Mouse (Mus musculus): ENCODE measurements at regions not wholly inside any gene's neighbourhood (a gene's known extent, or its start where the extent isn't known, plus 50 kb on each side); places are given as distances from the start of the nearest gene placed in this dataset.

GRCm38 (mm10) chr10:92247449-92247805 is 474.8 kb downstream of the Nedd1 start:
- DNase-seq = no peak
- intact Hi-C loops (cut with DNase I) = no loop called here

- no peak for DNase-seq
- intact Hi-C loops (cut with DNase I) = no loop called here
Observed at GRCm38 (mm10) chr10:92246785-92247448, 475.3 kb downstream of the Nedd1 start.

GRCm38 (mm10) chr10:92242714-92243440 is 479.3 kb downstream of the Nedd1 start:
- intact Hi-C loops (cut with DNase I) = no loop called here
- no peak for DNase-seq

- DNase-seq = no peak
- intact Hi-C loops (cut with DNase I) = no loop called here
Observed at GRCm38 (mm10) chr10:92237881-92238280, 484.3 kb downstream of the Nedd1 start.

GRCm38 (mm10) chr10:92232081-92232480 is 490.1 kb downstream of the Nedd1 start:
- intact Hi-C loops (cut with DNase I) = no loop called here
- DNase-seq = no peak

- no peak for DNase-seq
Observed at GRCm38 (mm10) chr10:92225818-92226217, 496.4 kb downstream of the Nedd1 start.

GRCm38 (mm10) chr10:92225071-92225470 is 497.1 kb downstream of the Nedd1 start:
- DNase-seq = no peak

More at GRCm38 (mm10) chr10:92225818-92226217, 496.4 kb downstream of the Nedd1 start:
- intact Hi-C loops (cut with DNase I) = no loop called here

GRCm38 (mm10) chr10:92219310-92219709 is 502.9 kb downstream of the Nedd1 start:
- DNase-seq = no peak
- intact Hi-C loops (cut with DNase I) = no loop called here

More at GRCm38 (mm10) chr10:92225071-92225470, 497.1 kb downstream of the Nedd1 start:
- intact Hi-C loops (cut with DNase I) = no loop called here

- no peak for DNase-seq
- intact Hi-C loops (cut with DNase I) = no loop called here
Observed at GRCm38 (mm10) chr10:92170856-92171255, 551.4 kb downstream of the Nedd1 start.

GRCm38 (mm10) chr10:92166057-92166456 is 556.2 kb downstream of the Nedd1 start:
- intact Hi-C loops (cut with DNase I) = no loop called here

GRCm38 (mm10) chr10:92164991-92165390 is 557.2 kb downstream of the Nedd1 start:
- intact Hi-C loops (cut with DNase I) = no loop called here
- no peak for DNase-seq

More at GRCm38 (mm10) chr10:92166057-92166456, 556.2 kb downstream of the Nedd1 start:
- DNase-seq = no peak

GRCm38 (mm10) chr10:92164648-92164960 is 557.6 kb downstream of the Nedd1 start:
- intact Hi-C loops (cut with DNase I) = no loop called here
- DNase-seq = no peak

- no peak for DNase-seq
- intact Hi-C loops (cut with DNase I) = no loop called here
Observed at GRCm38 (mm10) chr10:92163851-92164647, 558.2 kb downstream of the Nedd1 start.

- DNase-seq = no peak
- intact Hi-C loops (cut with DNase I) = no loop called here
Observed at GRCm38 (mm10) chr10:92163071-92163504, 559.1 kb downstream of the Nedd1 start.

GRCm38 (mm10) chr10:92162473-92163011 is 559.7 kb downstream of the Nedd1 start:
- DNase-seq = no peak
- intact Hi-C loops (cut with DNase I) = no loop called here

GRCm38 (mm10) chr10:92161501-92161900 is 560.7 kb downstream of the Nedd1 start:
- no peak for DNase-seq
- intact Hi-C loops (cut with DNase I) = no loop called here

- DNase-seq = no peak
- intact Hi-C loops (cut with DNase I) = no loop called here
Observed at GRCm38 (mm10) chr10:92146263-92146662, 576.0 kb downstream of the Nedd1 start.

- no peak for DNase-seq
- intact Hi-C loops (cut with DNase I) = no loop called here
Observed at GRCm38 (mm10) chr10:92135521-92135920, 586.7 kb downstream of the Nedd1 start.

GRCm38 (mm10) chr10:92112790-92113189 is 609.4 kb downstream of the Nedd1 start:
- no peak for DNase-seq
- intact Hi-C loops (cut with DNase I) = no loop called here

GRCm38 (mm10) chr10:92106331-92106730 is 615.9 kb downstream of the Nedd1 start:
- DNase-seq = no peak
- intact Hi-C loops (cut with DNase I) = no loop called here

- intact Hi-C loops (cut with DNase I) = no loop called here
- DNase-seq = no peak
Observed at GRCm38 (mm10) chr10:92103887-92104286, 618.3 kb downstream of the Nedd1 start.
